Mouse (Mus musculus): ENCODE measurements around the gene Arntl. TPM values are rescaled to one million over a fixed set of nuclear protein-coding genes. Genes with fewer than 3 reads are reported as not detected.

Arntl gene
- polyA plus RNA-seq, 2 experiments = 4.1 to 4.6 TPM

GRCm38 (mm10) chr7:113263990-113264389 lies 56.7 kb downstream of the Arntl start:
- H3K36me3 ChIP-seq (replicated peaks; ENCODE audit: control insufficient read depth, insufficient read depth, low read depth) = no peaks in the 10 kb centered on the region
- no peak overlapping the region for H3K4me2 ChIP-seq (ENCODE audit: low read depth)
- WGBS (ENCODE audit: insufficient replicate concordance) = 44% methylated on average over 1 of the region's 1 CpGs
- ATAC-seq (ENCODE audit: insufficient read depth) (no peak), DNase-seq (ENCODE audit: low read depth in 3 of 3, low spot score in 3 of 3) (no peak)
- H3K4me1 ChIP-seq (replicated peaks; ENCODE audit: control insufficient read depth in 2 of 2, insufficient read depth in 2 of 2, low read length in 1 of 2) = peaks cover 0 to 4% of the 10 kb centered on the region in 2 experiments; a peak in 2 of 4 replicates
- no peak overlapping the region for H3K4me3 ChIP-seq (ENCODE audit: insufficient read depth in 1 of 2, low read depth in 2 of 2, low read length in 2 of 2)
- no peak overlapping the region for H3K9ac ChIP-seq (replicated peaks)
- no peak overlapping the region for H3K27ac ChIP-seq
- TF ChIP-seq EP300 (IDR thresholded peaks at IDR 0.05; ENCODE audit: low read depth) = no peak
- 0 out of 2 replicates have a peak, but pooled peaks have one; percentile 1 for TF ChIP-seq CTCF (IDR thresholded peaks at IDR 0.05; ENCODE audit: low read depth)
- H3K9me3 ChIP-seq (ENCODE audit: control insufficient read depth, low read length) = no peaks in the 10 kb centered on the region
- no peaks in the 10 kb centered on the region for H3K27me3 ChIP-seq (ENCODE audit: control insufficient read depth, insufficient read depth, low read length)

GRCm38 (mm10) chr7:113268287-113268686 lies 61.0 kb downstream of the Arntl start:
- H3K36me3 ChIP-seq (replicated peaks; ENCODE audit: control insufficient read depth, insufficient read depth, low read depth) = no peaks in the 10 kb centered on the region
- no peak overlapping the region for H3K4me3 ChIP-seq (ENCODE audit: insufficient read depth in 1 of 2, low read depth in 2 of 2, low read length in 2 of 2)
- DNase-seq (ENCODE audit: low read depth in 3 of 3, low spot score in 3 of 3) = peak in 2 of 3 experiments; percentile 22 to 33
- H3K4me1 ChIP-seq (replicated peaks; ENCODE audit: control insufficient read depth in 2 of 2, insufficient read depth in 2 of 2, low read length in 1 of 2) = peaks cover 0 to 2% of the 10 kb centered on the region in 2 experiments; a peak in 1 of 4 replicates
- H3K9me3 ChIP-seq (ENCODE audit: control insufficient read depth, low read length) = no peaks in the 10 kb centered on the region
- no peak overlapping the region for H3K4me2 ChIP-seq (ENCODE audit: low read depth)
- H3K9ac ChIP-seq (replicated peaks) = no peak overlapping the region
- H3K27me3 ChIP-seq (ENCODE audit: control insufficient read depth, insufficient read depth, low read length) = no peaks in the 10 kb centered on the region
- no peak overlapping the region for H3K27ac ChIP-seq
- 61% methylated on average over 9 of the region's 9 CpGs for WGBS (ENCODE audit: insufficient replicate concordance)
- TF ChIP-seq CTCF (IDR thresholded peaks at IDR 0.05; ENCODE audit: low read depth) (peak; percentile 82), EP300 (IDR thresholded peaks at IDR 0.05; ENCODE audit: low read depth) (no peak)
- ATAC-seq (ENCODE audit: insufficient read depth) = no peak

GRCm38 (mm10) chr7:113269081-113269480 lies 61.8 kb downstream of the Arntl start:
- no peak overlapping the region for H3K4me3 ChIP-seq (ENCODE audit: insufficient read depth in 1 of 2, low read depth in 2 of 2, low read length in 2 of 2)
- DNase-seq (ENCODE audit: low read depth in 3 of 3, low spot score in 3 of 3) = no peak
- H3K27ac ChIP-seq = no peak overlapping the region
- H3K36me3 ChIP-seq (replicated peaks; ENCODE audit: control insufficient read depth, insufficient read depth, low read depth) = no peaks in the 10 kb centered on the region
- no peaks in the 10 kb centered on the region for H3K4me1 ChIP-seq (replicated peaks; ENCODE audit: control insufficient read depth in 2 of 2, insufficient read depth in 2 of 2, low read length in 1 of 2)
- H3K4me2 ChIP-seq (ENCODE audit: low read depth) = no peak overlapping the region
- no peak for ATAC-seq (ENCODE audit: insufficient read depth)
- H3K9me3 ChIP-seq (ENCODE audit: control insufficient read depth, low read length) = no peaks in the 10 kb centered on the region
- H3K9ac ChIP-seq (replicated peaks) = no peak overlapping the region
- no peaks in the 10 kb centered on the region for H3K27me3 ChIP-seq (ENCODE audit: control insufficient read depth, insufficient read depth, low read length)
- TF ChIP-seq CTCF (IDR thresholded peaks at IDR 0.05; ENCODE audit: low read depth) (no peak), EP300 (IDR thresholded peaks at IDR 0.05; ENCODE audit: low read depth) (no peak)

- no peak for ATAC-seq (ENCODE audit: insufficient read depth)
- Histone ChIP-seq H3K4me3 (ENCODE audit: insufficient read depth in 1 of 2, low read depth in 2 of 2, low read length in 2 of 2) (no peak overlapping the region), H3K27ac (no peak overlapping the region), H3K9ac (replicated peaks) (no peak overlapping the region), H3K4me2 (ENCODE audit: low read depth) (no peak overlapping the region), H3K4me1 (replicated peaks; ENCODE audit: control insufficient read depth in 2 of 2, insufficient read depth in 2 of 2, low read length in 1 of 2) (no peaks in the 10 kb centered on the region), H3K36me3 (replicated peaks; ENCODE audit: control insufficient read depth, insufficient read depth, low read depth) (no peaks in the 10 kb centered on the region), H3K9me3 (ENCODE audit: control insufficient read depth, low read length) (no peaks in the 10 kb centered on the region), H3K27me3 (ENCODE audit: control insufficient read depth, insufficient read depth, low read length) (no peaks in the 10 kb centered on the region)
- no peak for DNase-seq (ENCODE audit: low read depth in 3 of 3, low spot score in 3 of 3)
- TF ChIP-seq CTCF (IDR thresholded peaks at IDR 0.05; ENCODE audit: low read depth) (no peak), EP300 (IDR thresholded peaks at IDR 0.05; ENCODE audit: low read depth) (no peak)
- WGBS (ENCODE audit: insufficient replicate concordance) = 55% methylated on average over 3 of the region's 3 CpGs
These were observed 62.7 kb downstream of the Arntl start for GRCm38 (mm10) chr7:113269921-113270320.

GRCm38 (mm10) chr7:113270551-113270950 lies 63.3 kb downstream of the Arntl start:
- no peak for ATAC-seq (ENCODE audit: insufficient read depth)
- H3K36me3 ChIP-seq (replicated peaks; ENCODE audit: control insufficient read depth, insufficient read depth, low read depth) = no peaks in the 10 kb centered on the region
- no peak overlapping the region for H3K9ac ChIP-seq (replicated peaks)
- DNase-seq (ENCODE audit: low read depth in 3 of 3, low spot score in 3 of 3) = no peak
- no peaks in the 10 kb centered on the region for H3K4me1 ChIP-seq (replicated peaks; ENCODE audit: control insufficient read depth in 2 of 2, insufficient read depth in 2 of 2, low read length in 1 of 2)
- no peaks in the 10 kb centered on the region for H3K9me3 ChIP-seq (ENCODE audit: control insufficient read depth, low read length)
- TF ChIP-seq CTCF (IDR thresholded peaks at IDR 0.05; ENCODE audit: low read depth) = no peak
- TF ChIP-seq EP300 (IDR thresholded peaks at IDR 0.05; ENCODE audit: low read depth) = no peak
- H3K4me2 ChIP-seq (ENCODE audit: low read depth) = no peak overlapping the region
- H3K27ac ChIP-seq = no peak overlapping the region
- WGBS (ENCODE audit: insufficient replicate concordance) = 61% methylated on average over 10 of the region's 10 CpGs
- no peaks in the 10 kb centered on the region for H3K27me3 ChIP-seq (ENCODE audit: control insufficient read depth, insufficient read depth, low read length)
- no peak overlapping the region for H3K4me3 ChIP-seq (ENCODE audit: insufficient read depth in 1 of 2, low read depth in 2 of 2, low read length in 2 of 2)

Data from liver, embryonic 14.5 days (tissue).